Comparison of ENCODE assay signal across 20 mouse cellular contexts in genomic region chrX:48147226-48147625, GRCm38 (mm10). TPM values are rescaled to one million over a fixed set of nuclear protein-coding genes. Genes with fewer than 3 reads are reported as not detected.
A peak's percentile ranks its signal among the peaks of the same experiment; 100 is the strongest.
DNase-seq lines count a peak whose midpoint lies in the region; ATAC-seq and TF ChIP-seq lines count a peak whose summit lies in the region.
"Had no signal": no experiment of that assay in that cellular context is flagged by ENCODE, and none has a peak within 500 bp of the region (broad histone marks: within the 10 kb centered on the region; RNA-seq: fewer than 3 reads in every experiment).

No protein-coding gene starts in this region.

- no peak for TF ChIP-seq POLR2A in thymus, adult 2 months (IDR thresholded peaks at IDR 0.05; ENCODE audit: control insufficient read depth, extremely low read depth, insufficient read depth, low read length, poor library complexity)

- no peaks in the 10 kb centered on the region for H3K27me3 ChIP-seq in thymus, adult 2 months (ENCODE audit: control insufficient read depth, insufficient read depth, low read length)
- no peaks in the 10 kb centered on the region for H3K27me3 ChIP-seq in liver, embryonic 16.5 days (ENCODE audit: control insufficient read depth, insufficient read depth, low read depth, low read length)
- H3K27me3 ChIP-seq: embryonic facial prominence, embryonic 15.5 days; limb, embryonic 15.5 days; midbrain, embryonic 13.5 days; neural tube, embryonic 15.5 days had no signal

- peak overlapping the region; percentile 13; the same call in 1 of the 2 replicates for H3K4me2 ChIP-seq in liver, embryonic 16.5 days (ENCODE audit: low read depth, low read length)
- H3K4me2 ChIP-seq: embryonic facial prominence, embryonic 15.5 days; heart, embryonic 11.5 days; limb, embryonic 15.5 days; midbrain, embryonic 13.5 days; neural tube, embryonic 15.5 days had no signal

- H3K27ac ChIP-seq in thymus, adult 2 months (ENCODE audit: control insufficient read depth, insufficient read depth, low read length): peak overlapping the region; percentile 95
- no peak overlapping the region for H3K27ac ChIP-seq in liver, embryonic 16.5 days (ENCODE audit: low read length)
- H3K27ac ChIP-seq: embryonic facial prominence, embryonic 15.5 days; forebrain, embryonic 10.5 days; midbrain, embryonic 13.5 days; neural tube, embryonic 15.5 days had no signal

- peak overlapping the region; percentile 39; the same call in 1 of the 2 replicates for H3K9ac ChIP-seq in liver, embryonic 16.5 days (ENCODE audit: low read depth, low read length)
- H3K9ac ChIP-seq: embryonic facial prominence, embryonic 15.5 days; limb, embryonic 15.5 days; midbrain, embryonic 13.5 days; neural tube, embryonic 15.5 days had no signal

- H3K36me3 ChIP-seq in thymus, adult 2 months (ENCODE audit: control insufficient read depth, insufficient read depth, low read length): peaks cover 28% of the 10 kb centered on the region
- H3K36me3 ChIP-seq in liver, embryonic 16.5 days (ENCODE audit: control insufficient read depth, insufficient read depth): no peaks in the 10 kb centered on the region
- H3K36me3 ChIP-seq: embryonic facial prominence, embryonic 15.5 days; forebrain, embryonic 10.5 days; limb, embryonic 15.5 days; midbrain, embryonic 13.5 days; neural tube, embryonic 15.5 days had no signal

- TF ChIP-seq CTCF in thymus, adult 2 months (IDR thresholded peaks at IDR 0.05; ENCODE audit: borderline replicate concordance, control insufficient read depth, extremely low read depth, insufficient read depth, low read length, poor library complexity): no peak

- H3K9me3 ChIP-seq in liver, embryonic 16.5 days (replicated peaks; ENCODE audit: control insufficient read depth, low read length): no peaks in the 10 kb centered on the region
- H3K9me3 ChIP-seq: embryonic facial prominence, embryonic 15.5 days; forebrain, embryonic 10.5 days; limb, embryonic 15.5 days; midbrain, embryonic 13.5 days; neural tube, embryonic 15.5 days had no signal

- ATAC-seq in liver, embryonic 16.5 days (ENCODE audit: low read depth): no peak
- ATAC-seq: midbrain, embryonic 13.5 days; Patski had no signal

- H3K4me3 ChIP-seq in thymus, adult 2 months (ENCODE audit: control insufficient read depth, insufficient read depth, low read length): peak overlapping the region; percentile 93
- H3K4me3 ChIP-seq in liver, embryonic 16.5 days (ENCODE audit: low read depth, low read length): peak overlapping the region; percentile 27
- H3K4me3 ChIP-seq: embryonic facial prominence, embryonic 15.5 days; forebrain, embryonic 10.5 days; limb, embryonic 15.5 days; midbrain, embryonic 13.5 days; neural tube, embryonic 15.5 days had no signal

- WGBS in thymus, adult 2 months: 4% methylated on average over 2 of the region's 2 CpGs
- WGBS in liver, embryonic 16.5 days (ENCODE audit: insufficient replicate concordance): 39% methylated on average over 2 of the region's 2 CpGs

- intact Hi-C loops in heart, postnatal 25 days (cut with DNase I): no loop called here
- intact Hi-C loops in gastrocnemius, postnatal 14 days (cut with DNase I; ENCODE audit: low total_unique reads): no loop called here

- H3K4me1 ChIP-seq in thymus, adult 2 months (replicated peaks; ENCODE audit: control insufficient read depth, insufficient read depth, low read length): peaks cover 23% of the 10 kb centered on the region
- peaks cover 3% of the 10 kb centered on the region for H3K4me1 ChIP-seq in liver, embryonic 16.5 days (ENCODE audit: control insufficient read depth, low read depth, low read length)
- H3K4me1 ChIP-seq: embryonic facial prominence, embryonic 15.5 days; limb, embryonic 15.5 days; midbrain, embryonic 13.5 days; neural tube, embryonic 15.5 days had no signal

- DNase-seq in heart, adult 11 months: peak; percentile 35
- DNase-seq in heart, postnatal 25 days (ENCODE audit: low spot score): no peak
- DNase-seq in thymus, adult 2 months: no peak
- no peak for DNase-seq in thymus, adult 18-20 months
- peak; percentile 18 for DNase-seq in thymus, postnatal 4 days
- DNase-seq in urinary bladder, postnatal 36 days (ENCODE audit: low spot score in 2 of 2): no peak
- no peak for DNase-seq in gastrocnemius, postnatal 14 days
- DNase-seq: adrenal gland, postnatal 25 days; cerebellum, postnatal 10 days; embryo, embryonic 11 days; gastrocnemius, postnatal 10 days; kidney, adult 9 months had no signal

RNA-seq across cellular contexts. Expression of gene Sash3, which starts 1.0 kb away (rescaled TPM):
- total RNA-seq in heart, postnatal 25 days (2021): 1 to 10 TPM in 1 of 2 experiments, under 1 TPM in 1; 0.84 to 1.2 TPM
- 311 and 314 TPM in 2 replicates for polyA plus RNA-seq in thymus, adult 2 months (2012; rRNA removed)
- 9.6 and 9.7 TPM in 2 replicates for polyA plus RNA-seq in liver, embryonic 16.5 days (2015; fragmentation: Nextera tagmentation; extraction: Ambion mirVana)
- total RNA-seq in gastrocnemius, postnatal 14 days (2021): under 1 TPM; 0.51 to 0.55 TPM
- polyA plus RNA-seq: Patski had no signal

RNA-seq across cellular contexts. Expression of gene Xpnpep2, which starts 38.7 kb away (rescaled TPM):
- total RNA-seq in heart, postnatal 25 days (2021): 1 to 10 TPM; 2.7 to 3.6 TPM
- polyA plus RNA-seq in thymus, adult 2 months (2012; rRNA removed): 0.89 and 1.1 TPM in 2 replicates
- 0.04 TPM in 1 of 2 replicates, not detected in the other for polyA plus RNA-seq in liver, embryonic 16.5 days (2015; fragmentation: Nextera tagmentation; extraction: Ambion mirVana)
- total RNA-seq in gastrocnemius, postnatal 14 days (2021): 1 to 10 TPM in 1 of 2 experiments, under 1 TPM in 1; 0.49 to 1.7 TPM

Comparison
In these comparisons a context has a peak if more than half of its experiments do, and no peak if none do; other contexts are left out.
1. DNase-seq: peak in heart, adult 11 months (single experiment) and thymus, postnatal 4 days (single experiment); none in heart, postnatal 25 days (single experiment), thymus, adult 2 months (single experiment), thymus, adult 18-20 months (0 of 2), urinary bladder, postnatal 36 days (0 of 2) and gastrocnemius, postnatal 14 days (single experiment).